Mouse (Mus musculus) left cerebral cortex, postnatal 14 days (tissue): ENCODE measurements around the gene Ypel3. TPM values are rescaled to one million over a fixed set of nuclear protein-coding genes. Genes with fewer than 3 reads are reported as not detected.

Source experiments
- DNase-seq, 2 experiments: peaks; one replicate each; pipeline ENCODE4 v3.0.0; 2021 to 2022; ENCODE audit warnings: low spot score in 2 of 2, mixed read lengths in 1 of 2
- intact Hi-C: fragments of 180-260 bp; cut with DNase I; formaldehyde crosslinking; loops from one replicate; pipeline ENCODE4 v1.15.1; 2025
- total RNA-seq, 2 experiments: library from RNA; stranded (reverse); gene quantifications; 2 replicates each; pipeline ENCODE4 v1.2.3; 2021

The Ypel3 gene
- total RNA-seq, 2 experiments from 2014 or later, result 247 to 269 TPM

- intact Hi-C loops, result no loop called here
Measured at GRCm38 (mm10) chr7:126785056-126785455, 8.3 kb downstream of the Ypel3 start.

GRCm38 (mm10) chr7:126786142-126786541 lies 9.4 kb downstream of the Ypel3 start:
- no peak for DNase-seq
- intact Hi-C loops, result no loop called here

More at GRCm38 (mm10) chr7:126785056-126785455, 8.3 kb downstream of the Ypel3 start:
- no peak for DNase-seq

- intact Hi-C loops, result no loop called here
- no peak for DNase-seq
Measured at GRCm38 (mm10) chr7:126789141-126789540, 12.4 kb downstream of the Ypel3 start.

- peak; percentile 96 to 97 for DNase-seq
- intact Hi-C loops, result no loop called here
Measured at GRCm38 (mm10) chr7:126791851-126792720, 15.3 kb downstream of the Ypel3 start, which contains the start of gene Ppp4c. TSS of gene Ppp4c (minus strand) at chr7:126792496.

GRCm38 (mm10) chr7:126792721-126793443 lies 16.1 kb downstream of the Ypel3 start:
- no peak for DNase-seq
- intact Hi-C loops, result no loop called here

GRCm38 (mm10) chr7:126793456-126794270 lies 16.9 kb downstream of the Ypel3 start:
- peak in 1 of 2 experiments; percentile 3 for DNase-seq
- intact Hi-C loops, result no loop called here

- DNase-seq, result no peak
- intact Hi-C loops, result no loop called here
Measured at GRCm38 (mm10) chr7:126794271-126794605, 17.5 kb downstream of the Ypel3 start.

DNA sequence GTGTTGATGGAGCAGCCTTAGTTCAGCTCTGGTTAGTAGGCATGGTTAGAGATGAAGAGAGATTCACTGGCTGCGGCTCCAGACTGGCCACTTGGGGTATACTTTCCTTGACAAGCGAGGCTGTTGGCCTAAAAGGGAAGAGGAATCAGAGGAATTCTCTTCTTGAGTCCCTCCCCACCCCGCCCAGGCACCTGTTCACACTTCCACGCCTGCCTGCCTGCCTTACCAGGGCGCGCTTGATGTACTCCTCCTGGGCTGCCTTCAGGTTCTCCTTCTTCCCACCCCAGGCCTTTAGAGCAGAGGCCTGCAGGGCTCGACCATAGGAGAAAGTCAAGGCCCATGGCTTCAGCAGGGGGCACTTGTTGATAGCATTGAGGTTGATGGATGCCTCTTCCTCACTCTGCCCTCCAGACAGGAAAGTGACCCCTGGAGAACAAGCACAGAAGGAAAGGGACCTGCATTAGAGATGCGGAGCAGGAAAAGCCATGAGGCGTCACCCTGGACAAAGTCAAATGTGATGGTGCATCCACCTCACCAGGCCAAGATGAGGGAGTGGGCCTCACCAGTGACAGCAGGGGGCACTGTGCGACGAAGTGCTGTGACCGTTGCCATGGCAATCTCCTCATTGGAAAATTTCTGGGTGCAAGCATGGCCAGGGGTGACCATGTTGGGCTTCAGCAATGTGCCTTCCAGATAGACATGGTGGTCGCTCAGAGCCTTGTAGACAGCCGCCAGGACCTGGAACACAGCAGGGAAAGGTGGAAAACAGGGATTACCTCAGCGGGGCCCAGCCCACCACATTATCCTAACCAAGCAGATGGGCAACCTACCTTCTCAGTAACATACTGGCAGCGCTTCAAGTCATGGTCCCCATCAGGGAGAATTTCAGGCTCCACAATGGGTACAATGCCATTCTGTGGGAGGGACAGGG lies 18.9 kb downstream of the Ypel3 start:
- intact Hi-C loops, result no loop called here
- no peak for DNase-seq

GRCm38 (mm10) chr7:126796350-126796932 lies 19.7 kb downstream of the Ypel3 start:
- intact Hi-C loops, result no loop called here
- peak; percentile 46 to 67 for DNase-seq

DNA sequence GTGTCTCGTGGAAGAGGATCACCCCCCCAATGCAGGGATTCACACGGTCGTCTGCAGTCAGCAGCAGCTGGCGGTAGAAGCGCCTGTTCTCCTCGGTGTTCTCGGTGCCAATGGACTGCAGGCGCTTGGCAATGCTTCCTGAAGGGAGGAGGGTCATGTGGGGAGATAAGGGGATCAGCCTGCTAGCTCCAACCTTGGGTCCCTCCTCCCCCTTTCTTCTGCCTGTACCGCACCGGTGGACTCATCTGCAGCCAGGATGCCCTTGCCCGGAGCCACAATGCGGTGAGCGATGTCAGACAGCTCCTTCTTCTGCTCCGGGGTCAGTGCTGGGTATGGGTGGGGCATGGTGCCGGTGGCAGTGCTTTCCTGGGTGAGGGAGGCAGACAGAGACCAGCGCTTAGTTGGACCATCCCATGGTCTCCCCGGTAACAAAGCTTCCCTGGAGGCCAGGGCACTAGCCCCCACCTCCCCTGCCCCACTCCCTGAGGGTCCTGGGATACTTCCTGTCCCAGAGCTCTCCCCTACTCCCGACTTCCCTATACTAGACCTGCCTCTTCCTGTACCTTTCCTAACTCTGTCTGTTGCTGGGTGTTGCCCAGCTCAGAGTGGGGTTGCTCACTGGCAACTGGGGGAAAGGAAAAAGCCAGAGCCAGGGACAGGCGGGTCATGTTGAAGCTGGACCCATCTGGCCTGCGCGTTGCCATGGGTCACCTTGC lies 20.8 kb downstream of the Ypel3 start, which contains the start of gene Fam57b:
TSS of gene Fam57b (plus strand) at position 258 of the 716 bp plus-strand sequence.
- peak in 1 of 2 experiments; percentile 61 for DNase-seq
- intact Hi-C loops, result loop anchor here (1.0 kb wide), 1 partner anchor 93 kb away; no protein-coding TSS in a partner anchor

DNA sequence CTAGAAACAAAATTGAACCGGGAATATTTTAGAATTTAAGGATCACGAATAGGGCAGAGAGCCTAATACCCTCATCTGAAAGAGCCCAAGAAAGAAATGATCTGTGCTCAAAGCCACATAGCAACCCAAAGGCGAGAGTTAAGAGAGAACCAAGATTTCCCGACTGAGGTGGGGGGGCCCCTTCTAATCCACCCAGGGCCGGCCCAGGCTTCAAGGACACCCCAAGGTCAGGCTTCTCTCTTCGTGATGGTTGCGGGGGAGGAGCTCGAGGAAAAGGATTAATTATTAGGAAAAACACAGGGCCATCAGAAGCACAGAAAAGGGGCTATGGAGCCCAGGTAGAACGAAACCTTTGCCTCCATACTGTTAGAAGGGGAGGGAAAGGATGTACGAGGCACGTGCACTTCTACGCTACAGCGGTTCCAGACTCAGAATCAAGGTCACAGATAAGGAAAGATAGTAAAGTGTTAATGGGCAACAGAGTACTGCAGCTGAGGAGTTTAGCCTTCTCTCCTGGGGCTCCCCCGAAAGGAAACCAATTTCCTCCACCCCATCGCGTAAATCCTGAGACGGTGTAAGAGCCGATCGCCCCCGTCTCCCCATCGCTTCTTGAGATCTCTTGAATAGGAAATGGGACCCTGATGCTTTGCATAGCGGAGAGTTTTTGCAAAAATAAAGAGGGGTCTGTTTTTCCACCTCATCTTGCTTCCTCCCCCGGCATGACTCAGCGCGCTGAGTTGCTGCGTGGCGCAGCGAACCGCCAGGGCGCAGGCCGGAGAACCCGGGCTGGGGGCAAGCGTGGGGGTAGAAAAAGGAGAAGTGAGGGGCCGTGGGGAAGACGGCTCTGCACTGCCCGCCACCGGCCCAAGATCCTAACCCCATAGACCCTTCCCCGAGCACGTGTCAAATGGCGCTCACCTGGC lies 21.6 kb downstream of the Ypel3 start:
- no peak for DNase-seq
- intact Hi-C loops, result loop anchor here (1.0 kb wide), 1 partner anchor 94 kb away; no protein-coding TSS in a partner anchor

DNA sequence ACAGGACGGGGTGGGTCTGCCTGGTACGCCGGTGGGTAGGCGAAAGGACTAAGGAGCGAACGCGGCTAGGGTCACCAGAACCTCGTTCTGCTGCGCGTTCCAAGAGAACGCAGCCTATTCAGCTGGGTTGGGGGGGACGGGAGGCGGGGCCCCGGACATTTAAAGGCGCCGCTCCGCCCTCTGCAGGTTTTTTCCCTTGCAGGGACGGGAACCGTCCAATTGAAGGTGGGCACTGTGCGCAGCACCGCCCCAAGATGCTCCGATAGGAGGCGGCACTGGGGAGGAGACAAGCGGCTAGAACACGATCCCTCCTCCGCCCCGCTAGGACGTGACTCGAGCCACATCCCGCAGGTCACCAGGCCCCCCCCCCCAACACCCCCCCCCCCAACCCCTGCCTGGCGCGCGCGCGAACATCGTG lies 22.3 kb downstream of the Ypel3 start:
- peak; percentile 98 for DNase-seq
- intact Hi-C loops, result no loop called here

- intact Hi-C loops, result no loop called here
- DNase-seq, result peak in 1 of 2 experiments; percentile 87
Measured at GRCm38 (mm10) chr7:126799468-126800268, 22.9 kb downstream of the Ypel3 start.

GRCm38 (mm10) chr7:126800269-126801056 lies 23.7 kb downstream of the Ypel3 start:
- intact Hi-C loops, result no loop called here
- peak in 1 of 2 experiments; percentile 70 for DNase-seq

DNA sequence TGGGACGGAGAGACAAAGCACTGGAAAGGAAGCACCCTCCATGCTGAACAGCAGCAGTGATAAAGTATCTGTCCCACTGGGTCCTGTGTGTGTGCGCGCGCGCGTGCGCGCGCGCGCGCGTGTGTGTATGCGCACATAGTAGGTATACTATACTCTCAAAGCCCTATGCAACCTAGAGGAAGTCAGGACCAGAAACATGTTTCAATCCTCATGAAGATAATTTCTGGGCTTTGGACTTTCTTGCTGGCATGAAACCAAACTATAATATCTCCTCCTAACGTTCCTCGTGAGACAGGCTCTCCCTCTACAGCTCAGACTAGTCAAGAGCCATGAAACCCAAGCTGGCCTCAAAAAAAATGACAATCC lies 24.3 kb downstream of the Ypel3 start:
- no peak for DNase-seq
- intact Hi-C loops, result no loop called here
